Comparison of ENCODE assay signal across 24 mouse cellular contexts in the genomic region with DNA sequence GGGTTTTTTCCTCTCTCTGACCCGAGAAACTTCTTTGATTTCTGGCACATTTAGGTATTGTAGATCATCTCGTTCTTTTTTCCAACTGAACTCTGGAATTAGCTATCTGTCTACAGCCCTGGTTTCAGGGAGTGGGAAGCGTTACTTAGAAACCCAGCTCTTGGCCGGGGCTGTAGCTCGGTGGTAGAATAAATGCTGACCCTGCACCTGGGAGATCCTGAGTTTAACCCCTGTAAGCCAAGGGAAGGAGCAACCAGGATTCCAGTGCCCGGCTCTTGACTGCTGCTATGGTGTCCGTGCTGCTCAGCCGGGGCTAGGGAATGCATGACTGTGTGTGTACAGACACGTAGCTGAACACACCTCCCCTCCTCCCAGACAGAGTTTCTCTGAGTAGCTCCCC. TPM values are rescaled to one million over a fixed set of nuclear protein-coding genes. Genes with fewer than 3 reads are reported as not detected.
DNase-seq lines count a peak whose midpoint lies in the region; ATAC-seq lines count a peak whose summit lies in the region.
"Had no signal": no experiment of that assay in that cellular context is flagged by ENCODE, and none has a peak within 500 bp of the region (broad histone marks: within the 10 kb centered on the region; RNA-seq: fewer than 3 reads in every experiment).

No protein-coding gene starts in this region.

- no peak overlapping the region for H3K4me2 ChIP-seq in kidney, embryonic 14.5 days (replicated peaks; ENCODE audit: low read depth, low read length)
- H3K4me2 ChIP-seq: embryonic facial prominence, embryonic 12.5 days; embryonic facial prominence, embryonic 15.5 days; heart, embryonic 11.5 days; hindbrain, embryonic 12.5 days; hindbrain, embryonic 15.5 days had no signal

- H3K36me3 ChIP-seq in kidney, embryonic 14.5 days (ENCODE audit: control insufficient read depth, insufficient read depth, low read length) = peaks cover 29% of the 10 kb centered on the region; the same call in 1 of the 2 replicates

- DNase-seq in kidney, adult 18-20 months = peak; percentile 52
- no peak for DNase-seq in kidney, postnatal 10 days
- peak; percentile 89 for DNase-seq in kidney, adult 9 months
- DNase-seq in kidney, postnatal 25 days = peak; percentile 53 to 83
- peak; percentile 47 for DNase-seq in yolk sac, embryonic 10.5 days (ENCODE audit: low spot score)
- DNase-seq in thymus, adult 18-20 months = no peak
- DNase-seq: adrenal gland, adult 2 months; adrenal gland, postnatal 14 days; cerebellum, adult 11 months; cerebellum, adult 2 months; cerebellum, adult 9-11 months; cerebellum, postnatal 25 days; forebrain, postnatal 0 days; gastrocnemius, postnatal 10 days; gastrocnemius, postnatal 36 days; heart, adult 2 months had no signal

- no peak overlapping the region for H3K27ac ChIP-seq in kidney, embryonic 14.5 days (ENCODE audit: low read depth, low read length)
- H3K27ac ChIP-seq: embryonic facial prominence, embryonic 12.5 days; embryonic facial prominence, embryonic 15.5 days; heart, adult 2 months; hindbrain, embryonic 12.5 days; hindbrain, embryonic 15.5 days had no signal

- no peaks in the 10 kb centered on the region for H3K9me3 ChIP-seq in kidney, embryonic 14.5 days (ENCODE audit: control insufficient read depth, low read length)
- H3K9me3 ChIP-seq: embryonic facial prominence, embryonic 12.5 days; embryonic facial prominence, embryonic 15.5 days; hindbrain, embryonic 12.5 days; hindbrain, embryonic 15.5 days had no signal

- no peak overlapping the region for H3K9ac ChIP-seq in kidney, embryonic 14.5 days (ENCODE audit: low read depth, low read length)
- H3K9ac ChIP-seq: embryonic facial prominence, embryonic 12.5 days; embryonic facial prominence, embryonic 15.5 days; forebrain, postnatal 0 days; hindbrain, embryonic 12.5 days; hindbrain, embryonic 15.5 days had no signal

- no peak for ATAC-seq in kidney, embryonic 14.5 days (ENCODE audit: low FRiP score, low TSS enrichment)
- ATAC-seq: CD4-positive, CD25-positive, alpha-beta regulatory T cell, adult 4 months; forebrain, embryonic 14.5 days; forebrain, postnatal 0 days had no signal

- no peaks in the 10 kb centered on the region for H3K27me3 ChIP-seq in kidney, embryonic 14.5 days (ENCODE audit: control insufficient read depth, insufficient read depth, low read length)
- H3K27me3 ChIP-seq: embryonic facial prominence, embryonic 12.5 days; embryonic facial prominence, embryonic 15.5 days; hindbrain, embryonic 12.5 days; hindbrain, embryonic 15.5 days had no signal

- no peak overlapping the region for H3K4me3 ChIP-seq in kidney, embryonic 14.5 days (ENCODE audit: low read length)
- H3K4me3 ChIP-seq: embryonic facial prominence, embryonic 12.5 days; embryonic facial prominence, embryonic 15.5 days; heart, adult 2 months; hindbrain, embryonic 12.5 days; hindbrain, embryonic 15.5 days had no signal

- no peaks in the 10 kb centered on the region for H3K4me1 ChIP-seq in kidney, embryonic 14.5 days (ENCODE audit: control insufficient read depth, insufficient read depth, low read length)
- H3K4me1 ChIP-seq: embryonic facial prominence, embryonic 12.5 days; embryonic facial prominence, embryonic 15.5 days; hindbrain, embryonic 12.5 days; hindbrain, embryonic 15.5 days had no signal

- WGBS in kidney, embryonic 14.5 days = 87% methylated on average over 9 of the region's 9 CpGs

RNA-seq across cellular contexts. Expression of a gene that starts 8.9 kb away (rescaled TPM):
- 27.8 and 46.6 TPM in 2 replicates for polyA plus RNA-seq in kidney, embryonic 14.5 days (2014; fragmentation: Nextera tagmentation; extraction: Ambion mirVana)

RNA-seq across cellular contexts. Expression of a gene that starts 34.9 kb away (rescaled TPM):
- polyA plus RNA-seq in kidney, embryonic 14.5 days (2014; fragmentation: Nextera tagmentation; extraction: Ambion mirVana) = 41.6 and 46.7 TPM in 2 replicates

RNA-seq across cellular contexts. Expression of a gene that starts 50.6 kb away (rescaled TPM):
- 86.5 and 121 TPM in 2 replicates for polyA plus RNA-seq in kidney, embryonic 14.5 days (2014; fragmentation: Nextera tagmentation; extraction: Ambion mirVana)

Comparison
In these comparisons a context has a peak if more than half of its experiments do, and no peak if none do; other contexts are left out.
1. DNase-seq: peak in kidney, adult 18-20 months (single experiment), kidney, adult 9 months (single experiment), kidney, postnatal 25 days (2 of 2) and yolk sac, embryonic 10.5 days (single experiment); none in kidney, postnatal 10 days (single experiment) and thymus, adult 18-20 months (0 of 2).